Mouse (Mus musculus) kidney, postnatal 14 days (tissue): ENCODE results near the gene Pla2g10.
"Not testable (repeated sequence)": the region's sequence is repeated elsewhere in the genome, so short reads cannot be mapped to it uniquely, and the experiment has no call there.

Experiments used
- DNase-seq: peaks from one replicate; pipeline ENCODE4 v3.0.0; 2022; ENCODE audit warnings: mixed read lengths

The Pla2g10 gene

GRCm38 (mm10) chr16:13730285-13731255 is at the start of gene Pla2g10:
TSS of gene Pla2g10 (minus strand) at chr16:13730983.
- DNase-seq = peak; percentile 10

GRCm38 (mm10) chr16:13774651-13775050 is 43.9 kb upstream of the Pla2g10 start:
- not testable (repeated sequence) for DNase-seq

- DNase-seq = peak; percentile 61
Observed at GRCm38 (mm10) chr16:13774011-13774410, 43.2 kb upstream of the Pla2g10 start.

GRCm38 (mm10) chr16:13772051-13772450 is 41.3 kb upstream of the Pla2g10 start:
- DNase-seq = not testable (repeated sequence)

GRCm38 (mm10) chr16:13771603-13772002 is 40.8 kb upstream of the Pla2g10 start:
- DNase-seq = not testable (repeated sequence)

- DNase-seq = no peak
Observed at GRCm38 (mm10) chr16:13766367-13766766, 35.6 kb upstream of the Pla2g10 start.

- no peak for DNase-seq
Observed at GRCm38 (mm10) chr16:13764519-13764918, 33.7 kb upstream of the Pla2g10 start.

GRCm38 (mm10) chr16:13762807-13763206 is 32.0 kb upstream of the Pla2g10 start:
- DNase-seq = not testable (repeated sequence)

- no peak for DNase-seq
Observed at GRCm38 (mm10) chr16:13757823-13758222, 27.0 kb upstream of the Pla2g10 start.

GRCm38 (mm10) chr16:13754400-13755190 is 23.8 kb upstream of the Pla2g10 start:
- DNase-seq = peak; percentile 97

- DNase-seq = no peak
Observed at GRCm38 (mm10) chr16:13753986-13754385, 23.2 kb upstream of the Pla2g10 start.

GRCm38 (mm10) chr16:13750626-13751025 is 19.8 kb upstream of the Pla2g10 start:
- no peak for DNase-seq

- no peak for DNase-seq
Observed at GRCm38 (mm10) chr16:13749981-13750380, 19.2 kb upstream of the Pla2g10 start.

- DNase-seq = no peak
Observed at GRCm38 (mm10) chr16:13749306-13749705, 18.5 kb upstream of the Pla2g10 start.

- DNase-seq = not testable (repeated sequence)
Observed at GRCm38 (mm10) chr16:13748813-13749212, 18.0 kb upstream of the Pla2g10 start.

GRCm38 (mm10) chr16:13748124-13748523 is 17.3 kb upstream of the Pla2g10 start:
- no peak for DNase-seq

- DNase-seq = no peak
Observed at GRCm38 (mm10) chr16:13747708-13748107, 16.9 kb upstream of the Pla2g10 start.

- DNase-seq = no peak
Observed at GRCm38 (mm10) chr16:13740844-13741243, 10.1 kb upstream of the Pla2g10 start.

GRCm38 (mm10) chr16:13739044-13739443 is 8.3 kb upstream of the Pla2g10 start:
- DNase-seq = not testable (repeated sequence)

- DNase-seq = no peak
Observed at GRCm38 (mm10) chr16:13735977-13736376, 5.2 kb upstream of the Pla2g10 start.

GRCm38 (mm10) chr16:13733518-13734137 is 2.8 kb upstream of the Pla2g10 start:
- DNase-seq = peak; percentile 82

GRCm38 (mm10) chr16:13732786-13733185 is 2.0 kb upstream of the Pla2g10 start:
- no peak for DNase-seq

GRCm38 (mm10) chr16:13729428-13729827 is 1.4 kb downstream of the Pla2g10 start:
- no peak for DNase-seq
